Mouse (Mus musculus) C3H10T1/2 (cell line): ENCODE results near the gene Brca1. TPM values are rescaled to one million over a fixed set of nuclear protein-coding genes. Genes with fewer than 3 reads are reported as not detected.

ENCODE experiments used
- polyA plus RNA-seq, 2 experiments: library from polyadenylated mRNA; unstranded; fragments of >200 nt; fragmentation: generic; extraction: Trizol; gene quantifications; one replicate each; pipeline ENCODE4 v1.2.1; 2012; ENCODE audit warnings: missing spikeins in 2 of 2

Brca1 gene
- 1 to 10 TPM in 1 of 2 experiments, under 1 TPM in 1; 0.53 to 2.7 TPM for polyA plus RNA-seq

DNA sequence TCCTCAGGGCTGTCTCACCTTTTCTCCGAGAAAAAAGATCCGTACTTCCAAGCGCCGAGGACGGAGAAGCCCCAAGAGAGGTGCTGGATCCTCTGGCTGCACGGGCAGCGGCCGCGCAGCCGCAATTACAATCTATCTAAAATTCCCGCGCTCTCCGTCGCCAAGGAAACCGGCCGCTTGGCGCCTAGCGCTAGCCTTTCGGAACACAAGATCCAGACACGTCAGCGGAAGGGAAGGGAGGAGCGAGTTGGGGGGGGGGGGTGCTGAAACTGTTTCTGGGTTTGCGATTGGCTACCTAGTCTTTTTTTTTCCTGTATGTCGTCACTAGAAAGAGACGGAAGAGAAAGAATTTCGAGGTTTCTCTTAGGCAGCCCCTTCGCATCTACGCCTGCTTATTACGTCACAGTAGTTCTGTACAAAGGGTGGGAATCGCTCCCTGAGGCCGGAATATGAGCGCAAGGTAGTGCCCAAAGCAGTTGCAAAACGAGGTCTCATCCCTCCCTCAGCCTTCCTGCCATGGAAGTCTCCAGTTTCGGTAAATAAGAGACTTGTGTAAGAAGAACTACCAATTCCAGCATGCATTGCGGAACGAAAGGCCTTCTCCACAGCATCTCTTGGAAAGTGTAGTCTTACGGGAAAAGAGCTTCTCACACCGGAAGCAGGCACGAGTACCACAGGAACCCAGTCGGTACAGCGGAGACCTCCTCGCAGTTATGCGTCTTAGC is at the start of gene Brca1, which contains the start of gene Nbr1:
Brca1 (minus strand) TSS at position 205 of the 725 bp plus-strand sequence.
Nbr1 (plus strand) TSS at position 399 of the 725 bp plus-strand sequence.

DNA sequence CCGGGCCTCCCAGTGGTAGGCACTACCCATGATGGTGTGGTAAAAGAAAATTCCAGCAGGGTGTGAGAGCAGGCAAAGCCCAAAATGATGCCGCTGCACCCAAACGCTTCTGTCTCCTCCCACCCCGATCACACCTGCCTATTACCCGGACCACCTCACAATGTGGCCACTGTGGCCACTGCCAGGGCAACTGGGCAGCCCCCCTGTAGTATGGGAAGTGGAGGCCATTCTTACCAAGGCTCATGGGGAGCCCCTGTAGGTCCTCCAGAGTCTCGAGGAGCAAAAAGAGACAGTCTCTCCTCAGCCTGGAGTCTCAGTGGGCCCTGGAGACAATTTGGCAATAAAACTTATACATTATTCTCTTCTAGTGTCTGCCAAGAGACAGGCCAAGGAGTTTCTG is 47.4 kb upstream of the Brca1 start, which contains the start of gene Gm11634:
Gm11634 (minus strand) TSS at position 101 of the 400 bp plus-strand sequence.

DNA sequence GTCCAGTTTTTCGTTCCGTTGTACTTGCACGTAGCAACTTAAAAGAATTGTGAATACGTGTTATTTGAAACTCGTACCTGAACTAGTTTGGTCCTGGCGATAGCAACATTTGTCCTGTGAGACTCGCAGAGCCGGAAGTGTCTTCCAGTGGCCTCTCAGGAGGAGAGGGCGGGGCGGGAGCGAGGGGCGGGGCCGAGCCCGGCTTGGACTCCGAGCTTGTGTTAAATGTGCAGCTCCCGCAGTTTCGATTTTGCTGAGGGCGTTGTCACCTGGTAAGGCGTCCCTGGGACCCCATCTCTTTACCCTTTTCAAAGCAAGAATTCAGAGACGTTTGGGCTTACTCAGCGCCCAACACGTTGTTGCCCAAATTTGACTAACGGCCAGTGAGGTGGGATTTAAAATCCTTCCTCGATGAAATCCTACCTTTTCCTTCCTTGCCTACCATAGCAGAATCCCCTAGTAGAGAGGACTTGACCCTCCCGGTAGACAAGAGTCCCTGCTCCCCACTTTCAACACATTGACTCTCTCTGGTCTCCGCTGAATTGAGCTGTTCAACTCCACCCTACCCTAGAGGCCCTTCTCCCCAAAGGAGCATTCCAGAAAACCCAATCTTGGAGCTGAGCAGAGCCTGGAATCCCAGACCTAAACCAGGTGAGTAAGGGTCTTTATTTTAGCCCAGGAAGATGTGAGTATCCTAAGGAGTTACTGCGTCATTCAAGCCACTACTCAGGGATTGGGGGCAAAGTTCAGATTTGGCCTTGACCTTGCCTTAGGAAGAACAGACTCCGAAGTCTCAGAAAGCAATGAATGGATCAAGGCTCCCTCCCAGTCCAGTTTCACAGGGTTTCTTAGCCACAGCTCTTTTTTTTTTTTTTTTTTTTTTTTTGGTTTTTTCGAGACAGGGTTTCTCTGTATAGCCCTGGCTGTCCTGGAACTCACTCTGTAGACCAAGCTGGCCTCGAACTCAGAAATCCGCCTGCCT is 30.6 kb upstream of the Brca1 start, which contains the start of gene Tmem106a:
Tmem106a (plus strand) TSS at position 189 of the 982 bp plus-strand sequence.

DNA sequence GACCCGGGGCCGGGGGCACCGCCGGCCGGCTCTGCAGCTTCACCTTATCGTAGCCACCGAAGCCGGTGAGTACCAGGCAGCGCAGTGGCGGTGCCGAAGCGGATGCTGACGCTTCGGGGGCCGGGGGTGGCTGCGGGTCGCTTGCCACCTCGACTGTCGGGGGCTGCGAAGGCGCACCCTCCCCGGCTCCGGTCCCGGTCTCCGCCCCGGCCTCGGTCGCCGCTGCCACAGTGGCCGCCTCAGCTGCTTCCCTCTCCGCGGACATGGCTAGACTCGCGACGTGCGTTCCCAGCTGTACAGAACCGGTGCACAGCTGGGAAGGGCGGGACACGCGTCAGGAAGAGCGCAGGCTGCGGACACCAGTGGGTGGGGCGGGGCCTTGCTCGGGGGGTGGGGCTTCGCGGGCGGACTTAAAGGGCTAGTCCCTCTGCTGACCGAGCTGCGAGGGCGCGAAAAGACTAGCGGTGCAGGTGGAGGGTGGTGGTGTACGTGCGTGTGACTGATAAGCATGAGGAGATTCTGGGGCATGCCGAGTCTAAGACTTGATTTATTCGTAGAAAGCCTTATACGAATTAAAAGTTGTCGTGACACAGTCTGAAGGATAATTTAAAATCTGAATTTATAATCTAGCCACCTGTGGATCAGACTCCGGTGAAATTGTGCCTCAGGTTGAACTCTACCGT is 85.7 kb downstream of the Brca1 start, which contains the start of gene Vat1:
Vat1 (minus strand) TSS at position 362 of the 683 bp plus-strand sequence.

DNA sequence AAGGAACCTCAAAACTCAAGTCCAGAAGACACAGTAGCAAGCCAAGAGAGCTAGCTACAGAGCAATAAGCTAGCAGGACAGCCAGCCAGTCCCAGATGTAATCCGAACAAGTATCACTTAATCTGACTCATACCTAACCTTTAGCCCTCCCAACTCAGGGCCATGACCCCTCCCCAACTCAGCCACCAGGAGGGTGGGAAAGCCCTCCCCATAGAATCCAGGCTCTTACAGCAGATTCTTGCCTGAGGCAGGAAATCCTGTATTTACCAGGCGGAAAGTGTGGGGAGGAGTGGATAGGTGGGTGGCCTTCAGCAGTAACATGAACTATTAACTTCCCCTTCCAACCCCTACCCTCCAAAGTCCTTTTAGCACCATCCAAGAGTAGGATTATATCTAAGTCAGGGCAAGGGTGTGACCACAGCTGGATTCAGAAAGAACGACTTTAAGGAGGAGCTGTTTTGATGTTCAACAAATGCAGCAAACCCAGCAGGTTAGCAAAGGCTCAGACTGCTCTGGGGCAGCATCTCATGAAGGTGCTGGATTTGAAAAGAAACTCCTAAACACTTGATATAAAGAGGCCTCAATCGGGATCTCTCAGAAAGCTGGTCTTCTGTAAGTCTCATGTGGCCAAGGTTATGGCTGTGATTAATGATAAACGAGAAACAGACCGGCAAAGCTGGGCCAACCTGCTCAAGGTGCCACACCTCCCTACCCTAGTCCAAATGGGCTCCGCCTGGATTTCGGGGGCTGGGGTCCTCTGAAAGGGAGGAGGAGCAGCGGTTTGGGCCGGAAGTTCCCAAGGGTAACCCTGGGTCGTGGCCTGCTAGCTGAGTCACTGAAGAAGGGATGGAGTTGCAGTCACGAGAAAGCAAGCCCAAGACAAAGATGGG is 87.3 kb downstream of the Brca1 start, which contains the start of gene Rnd2:
Rnd2 (plus strand) TSS at position 789 of the 890 bp plus-strand sequence.

DNA sequence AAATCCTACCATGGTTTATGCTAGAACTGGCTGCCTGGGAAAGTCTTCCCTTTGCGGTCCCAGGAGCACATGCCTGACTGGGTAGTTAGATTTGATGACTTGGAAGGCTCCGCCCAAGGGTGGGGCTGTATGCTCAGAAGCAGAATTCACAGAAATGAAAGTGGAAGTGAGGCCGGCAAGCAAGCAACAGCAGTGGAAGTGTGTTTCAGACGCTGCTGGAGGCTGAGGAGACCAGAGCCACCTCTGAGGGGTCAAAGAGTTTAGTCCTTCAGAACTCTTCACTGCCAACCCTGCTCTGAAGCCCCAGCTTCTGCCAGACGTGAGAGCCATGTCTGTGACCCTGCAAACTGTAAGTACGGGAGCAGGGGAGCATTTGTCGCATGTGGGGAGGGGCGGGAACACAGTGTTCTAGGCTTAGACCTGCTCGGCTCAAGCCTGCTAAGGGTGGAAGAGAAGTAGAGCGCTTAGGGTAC is 103.4 kb downstream of the Brca1 start, which contains the start of gene Ifi35:
Ifi35 (plus strand) TSS at position 134 of the 473 bp plus-strand sequence.

DNA sequence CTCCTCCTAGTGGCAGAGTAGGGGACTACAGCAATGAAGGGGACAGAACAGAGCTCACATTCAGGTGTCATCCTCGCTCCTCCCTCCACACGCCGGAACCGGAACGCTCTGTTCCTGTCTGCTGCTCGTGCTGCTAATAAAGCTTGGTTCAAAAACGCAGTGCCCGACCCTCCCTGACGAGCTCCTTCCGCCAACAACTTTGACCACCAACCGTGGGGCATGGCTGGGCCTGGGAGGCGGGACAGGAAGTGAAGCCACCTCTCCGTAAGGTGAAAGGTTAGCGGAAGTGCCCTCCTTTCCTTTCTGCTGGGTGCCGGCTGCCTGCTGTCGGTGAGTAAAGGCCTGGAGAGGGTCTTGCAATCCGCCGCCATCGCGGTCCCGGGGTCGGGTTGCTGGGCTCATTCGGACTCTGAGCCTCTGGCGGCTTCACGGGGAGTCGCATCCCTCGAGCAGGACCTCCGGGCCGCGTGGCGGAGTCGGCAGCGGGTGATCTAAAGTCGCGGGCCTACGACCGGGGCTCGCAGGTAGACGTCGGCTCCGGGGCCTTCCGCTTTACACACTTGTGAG is 109.5 kb downstream of the Brca1 start, which contains the start of gene Rpl27:
Rpl27 (plus strand) TSS at position 172 of the 567 bp plus-strand sequence.

Other genes with a start within 250 kb of the Brca1 start
- 100 to 1,000 TPM in 1 of 2 experiments, 10 to 100 TPM in 1; 26.7 to 146 TPM for gene Becn1, start 249.7 kb downstream of the Brca1 start, polyA plus RNA-seq
- 10 to 100 TPM; 40.8 to 46.7 TPM for gene Psme3, start 235.7 kb downstream of the Brca1 start, polyA plus RNA-seq
- gene Aoc2, start 226.9 kb downstream of the Brca1 start, polyA plus RNA-seq = 1 to 10 TPM in 1 of 2 experiments, under 1 TPM in 1; 0.28 to 2.7 TPM
- 10 to 100 TPM in 1 of 2 experiments, under 1 TPM in 1; 0.39 to 37.3 TPM for gene Aoc3, start 221.3 kb downstream of the Brca1 start, polyA plus RNA-seq
- gene G6pc, start 184.4 kb downstream of the Brca1 start, polyA plus RNA-seq = not detected
- gene Aarsd1, start 134.3 kb downstream of the Brca1 start, polyA plus RNA-seq = 100 to 1,000 TPM in 1 of 2 experiments, 10 to 100 TPM in 1; 55.6 to 118 TPM
- 10 to 100 TPM in 1 of 2 experiments, 1 to 10 TPM in 1; 6.0 to 10.4 TPM for gene Gm27029, start 127.2 kb downstream of the Brca1 start, polyA plus RNA-seq
- 10 to 100 TPM in 1 of 2 experiments, 1 to 10 TPM in 1; 7.1 to 24.8 TPM for gene Rundc1, start 126.9 kb downstream of the Brca1 start, polyA plus RNA-seq
- 10 to 100 TPM in 1 of 2 experiments, 1 to 10 TPM in 1; 8.2 to 25.9 TPM for gene Ptges3l, start 126.6 kb downstream of the Brca1 start, polyA plus RNA-seq
- gene Rpl27, start 109.7 kb downstream of the Brca1 start, polyA plus RNA-seq = 1,000 to 10,000 TPM; 3,424 to 4,212 TPM
- gene Ifi35, start 103.5 kb downstream of the Brca1 start, polyA plus RNA-seq = 10 to 100 TPM; 38.1 to 78.1 TPM
- gene Rnd2, start 87.0 kb downstream of the Brca1 start, polyA plus RNA-seq = 10 to 100 TPM; 41.4 to 62.3 TPM
- gene Vat1, start 85.7 kb downstream of the Brca1 start, polyA plus RNA-seq = 100 to 1,000 TPM; 270 to 433 TPM
- gene Nbr1, start 194 bp upstream of the Brca1 start, polyA plus RNA-seq = 10 to 100 TPM in 1 of 2 experiments, 1 to 10 TPM in 1; 3.3 to 49.8 TPM
- 10 to 100 TPM in 1 of 2 experiments, 1 to 10 TPM in 1; 4.5 to 21.6 TPM for gene Tmem106a, start 30.3 kb upstream of the Brca1 start, polyA plus RNA-seq
- not detected for gene Gm11634, start 47.3 kb upstream of the Brca1 start, polyA plus RNA-seq
- 10 to 100 TPM; 25.2 to 58.0 TPM for gene Rdm1, start 75.2 kb upstream of the Brca1 start, polyA plus RNA-seq
- gene Arl4d, start 113.6 kb upstream of the Brca1 start, polyA plus RNA-seq = 1 to 10 TPM; 1.4 to 1.5 TPM
- 10 to 100 TPM in 1 of 2 experiments, 1 to 10 TPM in 1; 8.0 to 23.3 TPM for gene Dhx8, start 181.0 kb upstream of the Brca1 start, polyA plus RNA-seq
- gene Etv4, start 233.4 kb upstream of the Brca1 start, polyA plus RNA-seq = 100 to 1,000 TPM in 1 of 2 experiments, 1 to 10 TPM in 1; 7.3 to 119 TPM